Mouse (Mus musculus): ENCODE results near the gene Prpf40a.

DNA sequence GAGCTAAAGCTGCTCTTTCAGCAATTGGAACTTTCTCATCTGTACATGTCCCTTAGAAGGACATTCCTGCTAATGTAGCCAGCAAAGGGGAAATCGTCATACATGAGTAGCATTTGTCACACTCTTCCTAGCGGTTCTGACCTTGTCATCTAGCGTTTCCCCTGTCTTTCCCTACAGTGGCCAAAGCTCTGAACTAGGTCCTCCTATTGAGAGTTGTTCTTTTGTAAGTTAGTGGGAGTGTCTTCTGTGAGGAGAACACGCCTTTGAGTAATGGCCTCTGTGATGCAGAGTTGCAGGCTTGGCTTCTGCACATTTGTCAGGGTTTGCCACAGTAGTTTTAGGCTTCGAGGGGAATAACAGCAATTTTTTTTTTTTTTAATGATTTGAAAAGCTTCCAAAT, 82.5 kb downstream of the Prpf40a start:
- TF ChIP-seq CTCF (IDR thresholded peaks at IDR 0.05; ENCODE audit: borderline replicate concordance, insufficient read depth, low read depth, low read length) (no peak), POLR2A (IDR thresholded peaks at IDR 0.05; ENCODE audit: borderline replicate concordance, insufficient read depth, low read length) (no peak)

All from cerebellum, adult 2 months (tissue).